Mouse (Mus musculus) activated CD4-positive, CD25-positive, alpha-beta regulatory T cell (primary cell): Measurements from ENCODE around the gene Olfr1290. TPM values are rescaled to one million over a fixed set of nuclear protein-coding genes. Genes with fewer than 3 reads are reported as not detected.

ENCODE experiments used
- polyA plus RNA-seq, 2 experiments: library from polyadenylated mRNA; unstranded; fragments of 100-300 nt; shearing (Covaris generic); gene quantifications; one replicate each; pipeline ENCODE4 v1.2.1; 2017

Olfr1290 gene
- polyA plus RNA-seq, result not detected

DNA sequence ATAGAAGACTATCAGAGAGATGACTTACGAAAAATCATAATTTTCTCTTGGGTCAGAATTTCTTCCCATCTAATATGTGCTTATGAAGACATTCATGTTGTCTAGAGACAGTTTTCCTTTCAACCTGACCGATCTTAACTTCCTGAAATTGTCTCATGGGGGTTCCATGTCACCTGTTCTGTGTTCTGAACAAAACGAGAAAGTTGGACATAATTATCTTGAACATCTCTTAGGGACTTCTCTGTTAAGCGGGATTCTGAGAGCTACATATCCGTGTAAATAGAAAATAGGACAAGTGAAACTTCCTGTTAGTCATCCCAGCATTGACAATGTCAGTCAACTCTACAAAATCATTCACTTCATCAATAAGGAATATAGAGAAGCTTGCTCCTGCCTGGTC lies at the start of gene Olfr1290:
Olfr1290 (minus strand) TSS at position 101 of the 400 bp plus-strand sequence.

DNA sequence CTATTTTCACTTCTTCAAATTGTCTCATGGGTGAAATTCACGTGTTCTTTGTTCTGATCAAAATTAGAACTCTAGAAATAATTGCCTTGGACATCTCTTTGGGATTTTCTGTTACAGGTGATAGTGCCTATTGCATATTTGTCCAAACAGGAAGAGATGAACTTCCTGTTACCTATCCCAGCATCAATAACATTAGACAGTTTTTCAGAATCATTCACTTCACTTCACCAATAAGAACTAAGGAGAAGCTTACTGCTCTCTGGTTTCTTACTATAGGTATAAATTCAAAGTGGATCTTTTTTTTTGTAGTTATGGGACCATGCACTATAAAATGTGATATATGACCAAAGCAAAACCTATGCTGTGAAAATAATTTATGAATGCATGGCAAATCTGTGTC lies 46.6 kb upstream of the Olfr1290 start, which contains the start of gene Olfr1294:
Olfr1294 (minus strand) TSS at position 101 of the 400 bp plus-strand sequence.

DNA sequence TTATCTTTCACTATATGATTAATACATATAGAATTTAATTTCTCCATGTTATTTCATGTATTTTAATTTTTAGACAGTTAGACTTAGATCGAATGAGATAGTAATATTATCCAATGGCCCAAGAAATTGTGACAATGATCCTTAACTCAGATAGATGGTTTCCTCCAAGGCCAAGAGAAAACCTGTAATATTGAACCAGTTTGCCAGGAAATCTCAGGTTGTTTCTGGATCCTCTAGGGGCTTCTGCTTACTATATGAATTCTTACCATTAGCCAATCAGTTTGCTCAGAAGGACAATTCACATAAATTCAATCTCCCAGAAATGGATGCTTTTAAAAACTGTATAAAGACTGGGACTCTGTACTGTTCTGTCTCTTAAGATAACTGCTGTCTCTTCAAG lies 31.3 kb upstream of the Olfr1290 start, which contains the start of gene Olfr1293-ps:
Olfr1293-ps (plus strand) TSS at position 301 of the 400 bp plus-strand sequence.

DNA sequence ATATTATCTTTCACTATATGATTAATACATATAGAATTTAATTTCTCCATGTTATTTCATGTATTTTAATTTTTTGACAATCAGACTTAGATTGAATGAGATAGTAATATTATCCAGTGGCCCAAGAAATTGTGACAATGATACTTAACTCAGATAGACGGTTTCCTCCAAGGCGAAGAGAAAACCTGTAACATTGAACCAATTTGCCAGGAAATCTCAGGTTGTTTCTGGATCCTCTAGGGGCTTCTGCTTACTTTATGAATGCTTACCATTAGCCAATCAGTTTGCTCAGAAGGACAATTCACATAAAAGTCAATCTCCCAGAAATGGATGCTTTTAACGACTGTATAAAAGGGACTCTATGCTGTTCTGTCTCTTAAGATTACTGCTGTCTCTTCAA lies 3.3 kb upstream of the Olfr1290 start, which contains the start of gene Olfr1291-ps1:
Olfr1291-ps1 (plus strand) TSS at position 301 of the 400 bp plus-strand sequence.

DNA sequence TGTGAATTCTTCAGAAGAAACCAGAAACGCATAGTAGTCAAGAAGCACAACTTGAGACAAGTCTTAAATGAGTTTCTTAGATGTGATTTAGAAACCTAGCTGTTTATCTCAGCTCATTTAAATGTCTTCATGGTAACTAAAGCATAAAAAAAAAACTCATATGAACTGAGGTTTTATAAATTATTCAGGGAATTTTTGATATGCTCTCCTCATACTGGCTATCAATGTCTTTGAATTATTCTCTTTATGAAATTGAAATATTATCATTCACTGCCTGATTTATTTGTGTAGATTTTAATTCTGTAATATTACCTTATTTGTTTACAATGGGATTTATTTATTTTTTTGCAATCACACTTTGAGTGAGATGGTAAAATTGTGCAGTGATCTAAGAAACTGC lies 13.1 kb downstream of the Olfr1290 start, which contains the start of gene Olfr1289:
Olfr1289 (plus strand) TSS at position 301 of the 400 bp plus-strand sequence.

DNA sequence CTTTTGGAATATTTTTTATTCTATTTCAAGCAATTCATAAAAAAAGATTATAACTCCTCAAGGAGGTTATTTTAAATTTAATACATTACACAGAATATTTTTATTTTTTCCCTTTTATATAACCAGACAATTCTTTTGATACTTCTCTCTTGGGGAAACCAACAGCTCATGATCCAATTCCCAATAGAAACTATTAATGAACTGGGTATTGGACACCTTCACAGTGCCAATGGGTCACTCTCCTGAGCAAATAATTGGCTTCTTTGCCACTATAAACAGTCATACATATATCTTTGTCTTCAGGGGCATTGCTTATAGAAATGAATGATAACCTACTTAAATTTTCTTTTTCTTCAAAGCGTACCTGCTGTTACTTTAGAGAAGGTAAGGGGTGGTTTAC lies 19.8 kb downstream of the Olfr1290 start, which contains the start of gene Olfr1288:
Olfr1288 (plus strand) TSS at position 301 of the 400 bp plus-strand sequence.

DNA sequence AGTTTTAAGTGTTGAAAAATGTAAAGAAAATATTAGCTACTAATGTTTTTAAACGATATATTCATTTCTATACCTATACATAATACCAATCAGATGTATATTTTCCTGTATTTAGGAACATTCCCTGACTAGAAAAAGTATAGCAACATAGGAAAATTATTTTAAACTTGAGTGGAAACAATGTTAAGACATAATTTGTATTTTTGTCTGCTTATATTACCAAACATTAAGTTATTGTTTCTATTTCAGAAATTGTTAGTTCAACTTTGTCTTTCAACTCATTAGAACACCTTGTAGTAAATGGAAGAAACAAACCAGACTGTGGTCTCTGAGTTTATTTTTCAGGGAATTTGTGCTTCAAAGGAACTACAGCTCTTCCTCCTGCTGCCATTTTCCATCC lies 44.8 kb downstream of the Olfr1290 start, which contains the start of gene Olfr1287:
Olfr1287 (plus strand) TSS at position 301 of the 400 bp plus-strand sequence.

Other genes starting within 250 kb of the Olfr1290 start
- gene Olfr1276, start 239.3 kb downstream of the Olfr1290 start, polyA plus RNA-seq, result not detected
- gene Olfr1277, start 219.7 kb downstream of the Olfr1290 start, polyA plus RNA-seq, result under 1 TPM in 1 of 2 experiments, not detected in 1; 0.05 TPM
- not detected for gene Olfr1278, start 203.7 kb downstream of the Olfr1290 start, polyA plus RNA-seq
- gene Olfr1279, start 193.2 kb downstream of the Olfr1290 start, polyA plus RNA-seq, result not detected
- under 1 TPM in 1 of 2 experiments, not detected in 1; 0.02 TPM for gene Olfr1280, start 179.8 kb downstream of the Olfr1290 start, polyA plus RNA-seq
- not detected for gene Olfr1281, start 167.3 kb downstream of the Olfr1290 start, polyA plus RNA-seq
- gene Olfr1282, start 157.8 kb downstream of the Olfr1290 start, polyA plus RNA-seq, result not detected
- gene Olfr1283, start 127.0 kb downstream of the Olfr1290 start, polyA plus RNA-seq, result not detected
- gene Olfr1284, start 118.3 kb downstream of the Olfr1290 start, polyA plus RNA-seq, result not detected
- gene Olfr1286, start 70.7 kb downstream of the Olfr1290 start, polyA plus RNA-seq, result not detected
- not detected for gene Olfr1287, start 44.7 kb downstream of the Olfr1290 start, polyA plus RNA-seq
- not detected for gene Olfr1288, start 19.7 kb downstream of the Olfr1290 start, polyA plus RNA-seq
- gene Olfr1289, start 13.0 kb downstream of the Olfr1290 start, polyA plus RNA-seq, result not detected
- gene Olfr1291-ps1, start 3.4 kb upstream of the Olfr1290 start, polyA plus RNA-seq, result under 1 TPM in 1 of 2 experiments, not detected in 1; 0.29 TPM
- under 1 TPM in 1 of 2 experiments, not detected in 1; 0.29 TPM for gene Olfr1293-ps, start 31.4 kb upstream of the Olfr1290 start, polyA plus RNA-seq
- not detected for gene Olfr1294, start 46.5 kb upstream of the Olfr1290 start, polyA plus RNA-seq
- not detected for gene Olfr1295, start 75.9 kb upstream of the Olfr1290 start, polyA plus RNA-seq
- gene Olfr1297, start 132.7 kb upstream of the Olfr1290 start, polyA plus RNA-seq, result not detected
- not detected for gene Olfr1298, start 155.4 kb upstream of the Olfr1290 start, polyA plus RNA-seq
- gene Olfr1299, start 167.6 kb upstream of the Olfr1290 start, polyA plus RNA-seq, result not detected